Mouse (Mus musculus): ENCODE results near the gene Spg7.
A peak's percentile ranks its signal among the peaks of the same experiment; 100 is the strongest.
"Not testable (repeated sequence)": the region's sequence is repeated elsewhere in the genome, so short reads cannot be mapped to it uniquely, and the experiment has no call there.

The Spg7 gene

DNA sequence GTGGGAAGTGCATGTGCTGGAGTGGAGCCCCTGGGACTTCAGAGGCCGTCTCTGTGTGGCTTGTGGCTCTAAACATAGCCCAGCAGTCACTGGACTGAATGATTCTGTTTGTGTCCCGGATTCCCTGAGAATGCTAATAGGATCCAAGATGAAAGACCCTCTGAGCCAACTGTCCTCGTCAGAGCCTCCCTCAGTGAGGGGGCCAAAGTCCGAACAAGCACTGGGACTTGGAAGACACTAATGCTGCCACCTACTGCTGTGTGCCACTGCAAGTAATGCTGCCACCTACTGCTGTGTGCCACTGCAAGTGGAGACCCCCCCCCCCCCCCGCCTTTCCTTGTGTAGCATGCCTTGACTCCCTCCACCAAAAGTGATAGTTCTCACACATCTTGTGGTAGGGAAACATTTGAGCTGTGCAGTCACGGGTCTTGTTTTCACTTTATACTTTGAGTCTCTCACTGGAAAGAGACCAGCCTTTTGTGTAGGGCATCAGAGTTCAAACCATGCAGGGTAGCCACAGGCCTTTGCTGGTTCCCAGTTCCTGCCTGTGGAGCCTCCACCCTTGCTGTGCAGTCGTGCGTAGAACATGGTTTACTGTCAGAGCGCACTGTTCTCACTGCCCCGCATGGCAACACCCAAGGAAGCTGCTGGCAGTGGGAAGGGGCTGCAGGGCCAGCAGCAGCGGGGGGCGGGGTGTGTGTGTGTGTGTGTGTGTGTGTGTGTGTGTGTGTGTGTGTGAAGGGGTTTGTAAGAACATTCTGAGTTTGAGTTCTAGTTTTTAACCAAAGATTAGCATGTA is 35.2 kb downstream of the Spg7 start:
- DNase-seq (ENCODE audit: low spot score in 2 of 2): peak; percentile 35 to 54

DNA sequence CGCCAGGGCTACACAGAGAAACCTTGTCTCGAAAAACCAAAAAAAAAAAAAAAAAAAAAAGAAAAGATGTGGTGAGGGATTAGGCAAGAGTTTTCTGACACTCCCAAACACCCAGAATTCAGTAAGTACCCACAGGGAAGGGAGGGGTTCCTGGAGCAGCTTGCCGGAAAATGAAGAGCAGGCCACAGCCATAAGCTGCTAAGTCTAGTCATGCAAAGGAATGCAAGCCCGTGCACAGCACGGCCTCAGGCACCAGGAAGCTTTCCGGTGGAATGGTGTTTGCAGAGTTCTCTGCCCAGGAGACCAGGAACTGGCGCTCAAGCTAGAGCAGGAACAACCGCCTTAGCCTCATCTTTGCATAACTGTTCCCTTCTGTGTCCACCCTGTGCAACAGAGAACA is 37.5 kb downstream of the Spg7 start:
- no peak for DNase-seq (ENCODE audit: low spot score in 2 of 2)

DNA sequence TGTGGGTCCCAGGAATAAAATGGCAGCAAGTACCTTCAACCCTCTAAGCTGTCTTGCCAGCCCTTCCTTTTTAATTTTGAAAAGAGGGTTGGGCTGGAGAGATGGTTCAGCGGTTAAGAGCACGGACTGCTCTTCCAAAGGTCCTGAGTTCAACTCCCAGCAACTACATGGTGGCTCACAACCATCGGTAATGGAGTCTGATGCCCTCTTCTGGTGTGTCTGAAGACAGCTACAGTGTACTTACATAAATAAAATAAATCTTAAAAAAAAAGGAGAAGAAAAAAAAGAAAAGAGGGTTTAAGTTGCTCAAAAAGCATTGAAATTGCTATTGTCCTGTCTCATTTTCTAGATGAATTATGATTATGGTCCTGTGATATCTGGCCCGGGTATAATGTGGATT is 38.5 kb downstream of the Spg7 start:
- no peak for DNase-seq (ENCODE audit: low spot score in 2 of 2)

DNA sequence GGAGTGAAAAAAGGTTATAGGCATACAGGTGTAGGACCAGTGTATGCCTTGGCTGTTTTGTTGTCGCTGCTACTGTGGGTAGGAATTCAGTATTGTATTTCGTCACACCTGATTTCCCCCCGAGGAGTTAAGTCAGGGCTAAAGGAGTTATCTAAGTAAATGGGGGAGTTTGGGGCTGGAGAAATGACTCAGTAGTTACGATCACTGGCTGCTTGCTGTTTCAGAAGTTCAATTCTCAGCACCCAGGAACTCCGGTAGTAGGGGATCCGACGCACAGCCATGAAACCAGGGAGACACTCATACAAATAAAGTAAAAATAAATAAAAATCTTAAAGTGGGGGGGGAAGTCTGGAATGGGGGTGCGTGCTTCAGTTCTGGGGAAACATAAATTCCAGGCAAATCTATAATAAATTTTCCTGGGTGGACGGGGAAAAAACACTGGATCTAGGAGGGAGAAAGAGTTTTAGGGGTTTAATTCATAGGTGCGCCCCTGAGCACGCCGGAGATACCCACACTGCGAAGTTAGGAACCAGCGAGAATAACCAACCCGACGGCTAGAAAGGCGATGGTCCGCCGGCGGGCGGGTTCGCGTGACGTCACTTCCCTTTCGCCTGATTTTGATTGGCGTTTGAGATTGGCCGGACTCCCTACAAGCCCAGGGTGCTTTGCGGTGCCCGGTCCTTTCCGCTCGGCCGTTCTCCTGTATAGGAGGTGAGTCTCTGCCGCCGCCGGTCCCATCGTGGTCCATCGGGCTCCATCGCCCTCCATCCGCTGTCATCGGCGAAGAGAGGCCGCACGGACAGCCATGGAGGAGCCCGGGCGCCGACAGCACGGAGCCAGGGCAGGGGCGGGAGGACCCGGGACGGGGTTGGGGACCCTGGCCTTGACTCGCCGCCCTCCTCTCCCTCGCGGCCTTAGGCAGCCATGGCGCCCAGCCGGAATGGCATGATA is 39.3 kb downstream of the Spg7 start, which contains the start of gene Rpl13:
Gene Rpl13 (plus strand): TSS at position 616 of the 951 bp plus-strand sequence.
- DNase-seq (ENCODE audit: low spot score in 2 of 2): peak; percentile 94

DNA sequence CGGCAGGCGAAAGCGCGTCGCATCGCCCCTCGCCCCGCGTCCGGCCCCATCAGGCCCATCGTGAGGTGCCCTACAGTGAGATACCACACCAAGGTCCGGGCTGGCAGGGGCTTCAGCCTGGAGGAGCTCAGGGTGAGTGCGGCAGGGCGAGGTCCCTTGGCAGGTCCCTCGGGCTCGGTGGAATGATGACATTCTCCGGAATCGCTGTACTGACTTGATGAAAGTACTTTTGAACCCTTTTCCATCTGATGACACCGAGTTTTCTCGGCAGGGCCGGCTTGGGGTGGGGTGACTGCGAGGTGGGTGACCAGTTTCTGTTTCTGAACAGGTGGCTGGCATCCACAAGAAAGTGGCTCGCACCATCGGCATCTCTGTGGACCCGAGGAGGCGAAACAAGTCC is 40.1 kb downstream of the Spg7 start:
- DNase-seq (ENCODE audit: low spot score in 2 of 2): not testable (repeated sequence)

DNA sequence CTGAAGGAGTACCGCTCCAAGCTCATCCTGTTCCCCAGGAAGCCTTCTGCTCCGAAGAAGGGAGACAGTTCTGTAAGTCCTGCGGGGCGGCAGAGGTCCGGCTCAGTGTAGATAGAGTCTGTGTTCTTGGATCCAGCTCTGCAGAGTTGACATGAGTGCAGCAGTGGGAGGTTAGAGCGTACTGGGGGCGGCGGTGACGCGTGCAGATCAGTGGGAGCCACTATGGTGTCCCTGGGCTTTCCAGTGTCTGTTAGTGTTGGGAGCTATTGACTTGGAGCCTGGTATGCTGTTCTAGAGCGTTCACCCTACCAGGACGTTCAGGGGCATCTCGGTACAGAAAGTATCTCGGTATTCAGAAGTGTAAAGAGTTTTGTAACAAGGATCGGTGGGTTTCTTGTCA is 40.5 kb downstream of the Spg7 start:
- DNase-seq (ENCODE audit: low spot score in 2 of 2): no peak

DNA sequence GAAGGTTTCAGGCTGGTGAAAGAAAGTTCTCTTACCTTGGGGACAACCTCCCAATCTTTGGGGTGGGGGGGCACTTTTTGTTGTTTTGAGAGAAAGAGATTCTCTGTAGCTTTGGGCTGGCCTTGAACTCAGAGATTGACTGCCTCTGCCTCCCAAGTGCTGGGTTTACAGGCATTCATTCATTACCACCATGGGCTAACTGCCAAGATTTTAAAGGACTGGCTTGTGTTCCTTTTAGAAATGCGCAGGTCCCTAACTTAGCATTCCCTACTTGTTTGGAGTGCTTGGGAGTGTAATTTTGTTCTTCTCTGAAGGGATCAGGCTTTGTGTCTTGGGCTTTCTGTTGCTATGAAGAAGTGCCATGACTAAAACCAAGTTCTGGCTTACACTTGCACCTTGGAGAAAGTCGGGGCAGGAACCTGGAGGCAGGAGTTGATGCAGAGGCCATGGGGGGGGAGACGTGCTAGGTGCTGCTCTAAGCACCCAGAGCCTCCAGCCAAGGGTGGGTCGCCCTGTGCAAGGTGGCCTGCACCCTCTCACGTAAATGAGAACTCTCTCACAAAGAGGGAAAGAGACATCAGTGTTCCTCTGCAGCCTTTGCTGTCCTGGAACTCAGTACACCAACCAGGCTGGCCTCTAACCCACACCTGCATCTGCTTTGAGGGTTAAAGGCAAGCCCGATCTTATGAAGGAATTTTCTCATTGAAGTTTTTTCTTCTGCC is 41.5 kb downstream of the Spg7 start:
- DNase-seq (ENCODE audit: low spot score in 2 of 2): no peak

DNA sequence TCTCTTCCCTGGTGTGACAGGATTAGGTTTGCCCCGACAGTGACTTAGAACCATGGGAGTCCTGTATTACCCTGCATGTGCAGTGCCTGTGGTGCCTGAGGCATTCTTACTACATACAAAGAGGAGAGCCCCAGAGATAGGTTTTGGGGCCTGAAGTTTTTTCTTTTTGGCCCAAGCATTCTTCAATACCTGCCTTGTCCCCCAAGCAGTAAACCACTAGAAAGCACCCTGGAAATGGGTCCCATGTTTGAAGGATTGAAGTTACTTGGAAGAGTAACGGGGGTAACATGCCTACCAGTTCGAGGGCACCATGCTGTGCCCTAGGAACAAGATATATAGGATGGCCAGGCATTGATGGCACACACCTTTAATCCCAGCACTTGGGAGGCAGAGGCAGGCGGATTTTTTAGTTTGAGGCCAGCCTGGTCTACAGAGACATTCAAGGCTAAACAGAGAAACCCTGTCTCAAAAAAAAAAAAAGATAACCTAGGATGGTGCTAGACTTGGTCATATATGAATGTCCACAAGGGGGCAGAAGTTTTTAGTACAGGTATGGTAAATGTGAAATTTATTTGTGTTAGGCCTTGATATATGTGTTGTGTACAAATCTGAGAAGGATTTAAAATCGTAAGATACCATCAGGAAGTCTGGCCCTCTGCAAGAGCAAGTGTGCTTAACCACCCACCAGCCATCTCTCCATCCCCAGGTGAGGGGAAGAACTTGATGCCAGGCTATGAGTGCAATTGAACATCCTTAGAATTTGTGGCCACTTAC is 43.0 kb downstream of the Spg7 start:
- peak in 1 of 2 experiments; percentile 55 for DNase-seq (ENCODE audit: low spot score in 2 of 2)

DNA sequence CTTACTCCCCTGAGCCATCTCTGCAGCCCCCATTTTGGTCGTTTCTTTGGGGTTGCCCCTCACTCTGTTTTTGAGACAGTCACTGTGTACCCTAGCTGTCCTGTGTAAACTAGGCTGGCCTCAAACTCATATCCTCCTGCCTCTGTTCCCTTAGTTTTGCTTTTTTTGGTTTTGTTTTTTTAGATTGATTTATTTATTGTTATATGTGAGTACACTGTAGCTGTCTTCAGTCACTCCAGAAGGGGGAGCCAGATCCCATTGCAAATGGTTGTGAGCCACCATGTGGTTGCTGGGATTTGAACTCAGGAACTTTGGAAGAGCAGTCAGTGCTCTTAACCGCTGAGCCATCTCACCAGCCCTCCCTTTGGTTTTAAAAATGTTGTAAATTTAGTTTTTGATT is 43.8 kb downstream of the Spg7 start:
- DNase-seq (ENCODE audit: low spot score in 2 of 2): peak in 1 of 2 experiments; percentile 33

DNA sequence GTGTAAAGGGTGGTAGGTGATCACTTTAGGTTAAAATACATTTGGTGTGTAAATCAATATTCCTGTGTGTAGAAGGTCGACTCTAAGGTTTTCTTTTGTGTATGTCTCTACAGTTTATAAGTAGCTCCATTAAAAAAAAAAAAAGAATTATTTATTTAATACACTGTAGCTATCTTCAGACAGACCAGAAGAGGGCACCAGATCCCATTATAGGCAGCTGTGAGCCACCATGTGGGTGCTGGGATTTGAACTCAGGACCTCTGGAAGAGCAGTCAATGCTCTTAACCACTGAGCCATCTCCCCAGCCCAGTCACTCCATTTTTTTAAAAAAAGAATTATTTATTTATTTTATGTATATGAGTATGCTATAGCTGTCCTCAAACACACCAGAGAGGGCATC is 45.3 kb downstream of the Spg7 start:
- no peak for DNase-seq (ENCODE audit: low spot score in 2 of 2)

DNA sequence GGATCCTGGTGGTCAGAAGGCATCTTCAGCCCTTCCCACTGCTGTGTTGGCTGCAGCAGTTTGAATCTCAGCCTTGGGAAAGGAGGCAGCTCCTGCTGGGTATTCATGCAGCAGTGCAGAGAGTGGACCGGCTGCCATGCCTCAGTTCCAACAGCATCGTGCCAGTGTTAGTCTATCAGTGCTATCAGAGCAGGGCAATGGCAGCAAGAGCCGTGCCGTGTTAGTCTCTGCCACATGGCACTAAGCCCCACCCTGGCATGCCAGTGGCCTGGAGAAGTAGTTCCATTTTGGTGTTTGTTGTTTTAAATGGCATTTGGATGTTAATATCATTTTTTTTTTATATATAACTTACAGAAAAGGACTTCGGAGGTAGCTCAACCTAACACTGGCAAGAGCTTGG is 46.2 kb downstream of the Spg7 start:
- no peak for DNase-seq (ENCODE audit: low spot score in 2 of 2)

DNA sequence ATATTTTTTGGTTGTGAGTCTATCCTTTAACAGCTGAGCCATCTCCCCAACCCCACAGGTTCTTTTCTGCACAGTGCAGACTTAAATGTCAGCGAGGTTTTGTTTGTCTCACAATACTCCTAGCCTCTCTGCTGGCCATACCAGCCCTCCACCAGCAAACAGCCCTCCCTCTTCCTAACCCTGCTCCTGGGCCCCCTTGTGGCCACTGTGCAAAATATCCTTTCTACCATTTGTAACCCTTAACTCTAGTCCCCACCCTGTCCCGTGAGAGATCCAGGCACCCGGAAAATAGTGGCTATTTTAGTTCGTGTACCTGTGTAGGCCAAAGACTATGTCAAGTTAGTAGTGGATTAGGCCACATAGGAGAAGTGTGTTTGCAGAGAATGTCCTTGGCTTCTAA is 47.9 kb downstream of the Spg7 start:
- peak in 1 of 2 experiments; percentile 58 for DNase-seq (ENCODE audit: low spot score in 2 of 2)

DNA sequence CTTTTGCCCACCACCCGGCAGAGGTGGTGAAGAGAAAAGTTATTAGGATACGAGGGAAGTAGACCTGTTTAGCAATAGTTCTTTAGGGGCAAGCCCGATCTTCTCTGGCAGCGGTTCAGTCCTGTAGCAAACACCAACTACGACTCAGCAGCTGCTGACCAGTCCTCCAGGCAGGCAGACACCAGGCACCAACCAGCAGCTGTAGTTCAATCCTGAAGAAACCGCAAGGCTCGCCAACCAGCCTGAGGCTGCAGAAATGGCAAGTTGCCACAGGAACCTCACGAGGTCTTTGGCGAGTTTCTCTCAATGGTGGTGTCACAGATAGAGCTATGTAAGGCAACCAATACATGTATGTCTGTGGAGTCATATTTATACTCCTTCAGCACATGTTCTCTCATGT is 50.1 kb downstream of the Spg7 start:
- DNase-seq (ENCODE audit: low spot score in 2 of 2): no peak

DNA sequence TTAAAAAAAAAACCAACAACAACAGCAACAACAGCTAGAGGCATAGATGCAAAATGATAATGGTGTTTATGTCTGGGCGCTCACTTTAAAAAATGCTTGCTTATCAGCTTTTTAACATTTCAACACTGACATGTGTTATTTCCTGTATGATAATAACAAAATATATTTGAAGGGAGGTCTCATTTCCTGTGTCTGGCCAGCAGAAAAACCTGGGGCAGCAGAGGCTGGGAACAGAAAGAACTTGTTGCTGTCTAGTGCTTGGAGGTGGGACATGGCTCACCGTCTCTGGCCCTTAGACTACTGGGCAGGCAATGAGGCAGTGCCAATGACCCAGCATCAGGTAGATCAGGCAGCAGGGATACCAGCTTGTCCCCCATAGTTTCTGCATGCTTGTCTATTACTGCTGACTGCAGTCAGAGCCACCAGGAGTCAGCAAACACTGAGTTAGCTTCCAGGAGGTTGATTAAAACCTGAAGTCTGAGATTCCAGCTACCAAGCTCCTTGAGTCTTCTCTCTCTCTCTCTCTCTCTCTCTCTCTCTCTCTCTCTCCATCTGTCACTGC is 51.2 kb downstream of the Spg7 start:
- DNase-seq (ENCODE audit: low spot score in 2 of 2): no peak

DNA sequence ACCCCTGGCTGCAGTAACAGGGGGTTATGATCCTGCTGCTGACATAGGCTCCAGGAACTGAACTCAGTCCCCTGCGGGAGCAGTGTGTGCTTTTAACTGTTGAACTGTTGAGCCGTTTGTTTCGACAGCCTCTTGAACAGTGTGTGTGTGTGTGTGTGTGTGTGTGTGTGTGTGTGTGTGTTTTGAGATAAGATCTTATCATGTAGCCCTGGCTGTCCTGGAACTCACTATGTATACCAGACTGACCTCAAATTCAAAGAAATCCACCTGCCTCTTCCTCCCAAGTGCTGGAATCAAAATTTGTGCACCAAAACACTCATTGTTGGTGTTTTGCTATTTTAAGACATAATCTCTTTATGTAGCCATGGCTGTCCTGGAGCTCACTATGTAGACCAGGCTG is 51.9 kb downstream of the Spg7 start:
- DNase-seq (ENCODE audit: low spot score in 2 of 2): no peak

DNA sequence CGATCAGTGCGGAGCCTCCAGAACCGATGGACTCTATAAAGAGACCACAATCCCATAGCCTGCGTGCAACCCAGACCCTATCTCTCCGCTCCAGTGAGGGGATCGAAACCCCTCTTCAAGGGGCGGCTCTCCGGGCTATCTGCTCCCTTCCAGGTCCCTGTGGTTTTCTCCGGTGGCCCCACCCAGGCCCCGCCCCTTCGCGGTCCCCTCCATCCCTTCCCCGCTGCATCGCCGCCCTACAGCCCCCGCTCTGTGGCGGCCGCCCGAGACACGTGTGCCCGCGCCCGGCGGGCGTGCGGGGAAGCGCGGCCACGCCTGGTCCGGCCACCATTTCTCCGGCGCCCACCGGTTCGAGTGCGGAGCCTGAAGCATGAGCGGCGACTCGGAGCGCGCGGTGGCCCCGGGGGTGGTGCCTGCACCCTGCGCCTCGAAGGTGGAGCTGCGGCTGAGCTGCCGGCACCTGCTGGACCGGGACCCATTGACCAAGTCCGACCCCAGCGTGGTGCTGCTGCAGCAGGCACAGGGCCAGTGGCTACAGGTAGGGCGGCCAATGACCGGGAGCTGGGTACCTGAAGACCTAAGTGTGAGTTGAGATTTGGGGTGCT is 54.5 kb downstream of the Spg7 start, which contains the start of gene Cpne7:
Gene Cpne7 (plus strand): TSS at position 248 of the 605 bp plus-strand sequence.
- no peak for DNase-seq (ENCODE audit: low spot score in 2 of 2)

DNA sequence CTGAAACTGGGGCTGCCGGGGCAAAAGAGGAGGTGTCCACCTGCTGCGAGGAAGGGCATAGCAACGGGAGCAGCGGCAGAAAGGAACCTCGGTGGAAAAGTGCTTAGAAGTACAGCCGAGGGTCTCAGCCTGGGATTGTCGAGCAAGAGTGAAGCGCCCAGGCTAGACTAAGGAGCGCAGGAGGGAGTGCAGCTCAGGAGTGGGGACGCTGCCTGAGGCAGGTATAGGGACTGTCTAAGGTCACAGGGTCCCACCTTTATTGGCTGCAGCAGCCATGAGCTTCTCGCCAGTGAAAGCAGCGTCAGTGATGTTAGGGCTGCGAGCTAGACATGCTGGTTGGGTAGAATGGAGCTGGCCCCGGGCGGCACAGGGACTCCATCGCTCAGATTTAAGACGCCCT is 55.0 kb downstream of the Spg7 start:
- DNase-seq (ENCODE audit: low spot score in 2 of 2): no peak

DNA sequence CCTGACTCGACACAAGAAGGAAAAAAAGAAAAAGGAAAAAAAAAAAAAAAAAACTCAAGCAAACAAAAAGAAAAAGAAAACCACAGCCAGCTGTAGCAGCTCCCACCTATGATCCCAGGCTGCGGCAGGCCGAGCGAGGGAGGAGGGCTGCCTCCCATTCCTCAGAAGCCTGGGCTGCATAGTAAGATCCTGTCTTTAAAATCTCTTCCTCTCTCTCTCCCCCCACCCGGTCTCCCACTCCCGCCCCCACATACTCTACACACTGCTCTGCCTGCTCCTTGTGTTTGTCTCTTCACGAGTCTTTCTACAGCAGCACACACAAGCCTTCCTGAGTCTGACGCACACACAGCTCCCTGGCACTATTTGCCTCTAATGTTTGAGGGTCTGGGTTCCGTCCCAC is 59.3 kb downstream of the Spg7 start:
- no peak for DNase-seq (ENCODE audit: low spot score in 2 of 2)

DNA sequence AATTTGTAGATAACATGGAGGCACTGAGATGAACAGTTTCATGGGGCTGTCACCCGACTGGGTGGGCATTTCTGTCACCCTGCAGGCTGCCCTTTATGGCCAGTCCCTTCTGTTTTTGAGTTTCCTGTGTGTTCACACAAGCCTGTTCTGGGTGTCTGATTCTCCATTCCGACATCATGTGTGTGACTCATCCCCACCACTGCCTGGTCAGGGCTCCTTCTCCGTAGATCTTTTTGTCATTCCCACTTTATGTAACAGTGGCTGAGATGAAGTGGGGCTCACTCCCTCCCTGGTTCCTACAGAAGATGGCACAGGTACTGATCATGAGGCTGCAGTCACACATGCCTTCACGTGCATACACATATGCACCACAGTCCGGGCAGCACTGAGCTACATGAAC is 59.9 kb downstream of the Spg7 start:
- no peak for DNase-seq (ENCODE audit: low spot score in 2 of 2)

DNA sequence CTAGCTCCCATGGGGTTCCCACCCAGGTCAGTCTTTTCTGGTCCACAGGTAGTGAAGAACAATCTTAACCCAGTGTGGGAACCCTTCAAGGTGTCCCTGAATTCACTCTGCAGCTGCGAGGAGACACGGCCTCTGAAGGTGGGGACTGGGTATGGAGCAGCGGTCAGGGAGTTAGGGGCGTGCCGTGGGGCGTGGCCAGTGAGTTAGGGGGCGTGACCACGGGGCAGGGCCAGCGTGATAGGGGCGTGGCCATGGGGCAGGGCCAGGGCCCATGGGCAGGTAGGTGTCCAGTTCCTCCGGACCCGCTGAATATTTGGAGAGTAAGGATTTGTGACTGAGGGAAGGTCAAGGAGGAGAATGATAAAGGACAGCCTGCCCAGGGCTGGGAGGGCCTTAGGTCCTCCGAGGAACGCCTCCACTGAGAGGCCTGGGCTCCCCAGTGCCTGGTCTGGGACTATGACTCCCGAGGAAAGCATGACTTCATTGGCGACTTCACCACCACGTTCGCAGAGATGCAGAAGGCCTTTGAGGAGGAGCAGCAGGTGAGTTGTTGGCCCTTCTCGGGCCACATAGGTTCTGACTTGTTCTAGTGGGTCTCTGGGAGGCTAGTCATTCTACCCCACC is 63.6 kb downstream of the Spg7 start:
- DNase-seq (ENCODE audit: low spot score in 2 of 2): no peak
